Mouse (Mus musculus) brown adipose tissue, adult 24 weeks (tissue): ENCODE results near the gene Elmsan1. TPM values are rescaled to one million over a fixed set of nuclear protein-coding genes. Genes with fewer than 3 reads are reported as not detected.

Source experiments
- H3K27ac ChIP-seq: fragments of 200-500 bp; replicated peaks from 2 replicates; pipeline ENCODE4 v1.5.1; 2012; ENCODE audit warnings: low read depth, mild to moderate bottlenecking, low read length
- H3K4me1 ChIP-seq: fragments of 200-500 bp; 2 replicates; pipeline ENCODE4 v1.6.1; 2012; ENCODE audit warnings: low read length, mixed read lengths; ENCODE audit not compliant: control insufficient read depth, insufficient read depth, insufficient read length
- H3K4me3 ChIP-seq: fragments of 200-500 bp; 2 replicates; pipeline ENCODE4 v1.5.1; 2012; ENCODE audit warnings: low read depth, mild to moderate bottlenecking, low read length, moderate library complexity; ENCODE audit not compliant: insufficient read depth
- polyA plus RNA-seq: library from polyadenylated mRNA; stranded (reverse); fragments of >200 nt; gene quantifications from 2 replicates; pipeline ENCODE4 v1.2.4, GENCODE M21; 2012; ENCODE audit not compliant: missing spikeins, insufficient read depth, insufficient read length

Gene Elmsan1
- polyA plus RNA-seq, 1 experiment: 9.5 TPM

GRCm38 (mm10) chr12:84141271-84141670 is 77.4 kb downstream of the Elmsan1 start:
- Histone ChIP-seq H3K4me3 (no peak overlapping the region), H3K4me1 (no peaks in the 10 kb centered on the region), H3K27ac (no peak overlapping the region)

GRCm38 (mm10) chr12:84140135-84140534 is 78.5 kb downstream of the Elmsan1 start:
- Histone ChIP-seq H3K4me1 (no peaks in the 10 kb centered on the region), H3K27ac (no peak overlapping the region), H3K4me3 (no peak overlapping the region)

GRCm38 (mm10) chr12:84137131-84137530 is 81.5 kb downstream of the Elmsan1 start:
- H3K4me3 ChIP-seq: no peak overlapping the region
- no peaks in the 10 kb centered on the region for H3K4me1 ChIP-seq
- no peak overlapping the region for H3K27ac ChIP-seq

GRCm38 (mm10) chr12:84132265-84132664 is 86.4 kb downstream of the Elmsan1 start:
- Histone ChIP-seq H3K27ac (no peak overlapping the region), H3K4me1 (no peaks in the 10 kb centered on the region), H3K4me3 (no peak overlapping the region)

GRCm38 (mm10) chr12:84129931-84130330 is 88.8 kb downstream of the Elmsan1 start:
- Histone ChIP-seq H3K4me1 (no peaks in the 10 kb centered on the region), H3K27ac (no peak overlapping the region), H3K4me3 (no peak overlapping the region)

- no peak overlapping the region for H3K27ac ChIP-seq
- H3K4me1 ChIP-seq: no peaks in the 10 kb centered on the region
- no peak overlapping the region for H3K4me3 ChIP-seq
Observed at GRCm38 (mm10) chr12:84128576-84128975, 90.1 kb downstream of the Elmsan1 start.

GRCm38 (mm10) chr12:84126899-84127298 is 91.8 kb downstream of the Elmsan1 start:
- Histone ChIP-seq H3K27ac (no peak overlapping the region), H3K4me1 (no peaks in the 10 kb centered on the region)

GRCm38 (mm10) chr12:84125892-84126291 is 92.8 kb downstream of the Elmsan1 start:
- no peak overlapping the region for H3K4me3 ChIP-seq
- H3K27ac ChIP-seq: no peak overlapping the region
- H3K4me1 ChIP-seq: no peaks in the 10 kb centered on the region

More at GRCm38 (mm10) chr12:84126899-84127298, 91.8 kb downstream of the Elmsan1 start:
- H3K4me3 ChIP-seq: no peak overlapping the region

- Histone ChIP-seq H3K4me3 (no peak overlapping the region), H3K27ac (no peak overlapping the region), H3K4me1 (peaks cover 4% of the 10 kb centered on the region; the same call in 1 of the 2 replicates)
Observed at GRCm38 (mm10) chr12:84119584-84119983, 99.1 kb downstream of the Elmsan1 start.

- Histone ChIP-seq H3K27ac (no peak within 1 kb of the TSS), H3K4me1 (peaks cover 4% of the 10 kb centered on the region; the same call in 1 of the 2 replicates), H3K4me3 (peak within 1 kb of the TSS; percentile 68)
Observed at GRCm38 (mm10) chr12:84114153-84114994, 104.3 kb downstream of the Elmsan1 start, which contains the start of gene Dnal1. Gene Dnal1, plus strand, starts transcription at chr12:84114366.

GRCm38 (mm10) chr12:84113676-84114075 is 105.0 kb downstream of the Elmsan1 start:
- H3K4me3 ChIP-seq: peak overlapping the region; percentile 39
- peaks cover 4% of the 10 kb centered on the region; the same call in 1 of the 2 replicates for H3K4me1 ChIP-seq
- no peak overlapping the region for H3K27ac ChIP-seq

- Histone ChIP-seq H3K27ac (no peak overlapping the region), H3K4me3 (no peak overlapping the region), H3K4me1 (peaks cover 4% of the 10 kb centered on the region; the same call in 1 of the 2 replicates)
Observed at GRCm38 (mm10) chr12:84110814-84111213, 107.9 kb downstream of the Elmsan1 start.

GRCm38 (mm10) chr12:84109924-84110323 is 108.8 kb downstream of the Elmsan1 start:
- no peak overlapping the region for H3K4me3 ChIP-seq
- peaks cover 4% of the 10 kb centered on the region; the same call in 1 of the 2 replicates for H3K4me1 ChIP-seq
- H3K27ac ChIP-seq: no peak overlapping the region

- Histone ChIP-seq H3K4me3 (no peak overlapping the region), H3K27ac (no peak overlapping the region), H3K4me1 (no peaks in the 10 kb centered on the region)
Observed at GRCm38 (mm10) chr12:84107692-84108091, 111.0 kb downstream of the Elmsan1 start.

GRCm38 (mm10) chr12:84107012-84107411 is 111.7 kb downstream of the Elmsan1 start:
- no peak overlapping the region for H3K27ac ChIP-seq
- H3K4me3 ChIP-seq: no peak overlapping the region
- no peaks in the 10 kb centered on the region for H3K4me1 ChIP-seq

GRCm38 (mm10) chr12:84101493-84101845 is 117.2 kb downstream of the Elmsan1 start:
- Histone ChIP-seq H3K27ac (no peak overlapping the region), H3K4me1 (no peaks in the 10 kb centered on the region)

More at GRCm38 (mm10) chr12:84101493-84101845, 117.2 kb downstream of the Elmsan1 start:
- H3K4me3 ChIP-seq: peak overlapping the region; percentile 89
